Mouse (Mus musculus) lung, postnatal 0 days (tissue): ENCODE results near the gene Vmn1r44.

Experiments
- CTCF ChIP-seq: IDR thresholded peaks from 2 replicates; pipeline ENCODE4 v1.5.1; 2016; ENCODE audit warnings: antibody characterized with exemption, mild to moderate bottlenecking
- EP300 ChIP-seq: IDR thresholded peaks from 2 replicates; pipeline ENCODE4 v1.6.1; 2016; ENCODE audit warnings: antibody characterized with exemption, mild to moderate bottlenecking, control low read depth

- TF ChIP-seq EP300 (no peak), CTCF (no peak)
These were observed 25.9 kb upstream of the Vmn1r44 start for GRCm38 (mm10) chr6:89857552-89857951.
